Mouse (Mus musculus) T-cell, adult 2 months (primary cell): ENCODE data around the gene Fbxo27.

Experiments used
- DNase-seq: peaks from one replicate; pipeline ENCODE4 v3.0.0; 2022; ENCODE audit warnings: low spot score

Gene Fbxo27

DNA sequence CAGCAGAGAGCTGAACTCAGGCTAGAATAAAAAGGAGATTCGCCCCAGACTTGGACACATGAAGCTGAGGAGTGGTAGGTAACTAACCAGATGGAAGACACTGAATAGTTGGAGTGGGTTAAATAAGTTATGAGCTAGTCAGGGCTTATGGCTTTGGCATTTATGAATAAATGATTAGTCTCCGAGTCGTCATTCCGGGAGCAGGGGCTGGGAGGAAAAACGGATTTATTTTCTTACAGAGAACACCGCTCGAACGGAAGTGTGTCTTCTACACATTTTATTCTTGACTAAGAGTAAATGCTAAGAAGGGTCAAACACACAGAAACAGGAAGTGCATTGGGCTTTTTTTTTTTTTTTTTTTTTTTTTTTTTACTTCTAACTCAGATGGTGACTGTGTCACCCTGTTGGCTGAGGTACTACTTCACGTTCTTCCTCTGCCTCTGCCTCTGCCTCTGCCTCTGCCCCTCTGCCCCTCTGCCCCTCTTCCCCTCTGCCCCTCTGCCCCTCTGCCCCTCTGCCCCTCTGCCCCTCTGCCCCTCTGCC lies 10.0 kb downstream of the Fbxo27 start:
- peak; percentile 25 for DNase-seq

DNA sequence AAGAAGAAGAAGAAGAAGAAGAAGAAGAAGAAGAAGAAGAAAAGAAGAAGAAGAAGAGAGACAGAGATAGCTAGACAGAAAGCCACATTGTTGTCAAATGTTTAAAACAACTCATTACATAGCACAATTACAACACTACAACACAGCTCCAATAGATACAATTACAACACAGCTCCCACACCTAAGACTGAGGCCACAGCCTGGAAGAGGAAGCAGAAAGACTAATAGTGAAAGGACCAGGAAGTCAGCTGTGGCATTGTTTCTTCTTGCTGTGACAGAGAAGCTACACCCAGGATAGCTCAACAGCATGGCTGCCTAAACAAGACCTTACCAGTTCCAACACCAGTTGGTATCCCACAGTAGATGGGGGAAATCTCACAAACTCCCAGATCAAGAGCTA lies 16.8 kb downstream of the Fbxo27 start:
- no peak for DNase-seq

DNA sequence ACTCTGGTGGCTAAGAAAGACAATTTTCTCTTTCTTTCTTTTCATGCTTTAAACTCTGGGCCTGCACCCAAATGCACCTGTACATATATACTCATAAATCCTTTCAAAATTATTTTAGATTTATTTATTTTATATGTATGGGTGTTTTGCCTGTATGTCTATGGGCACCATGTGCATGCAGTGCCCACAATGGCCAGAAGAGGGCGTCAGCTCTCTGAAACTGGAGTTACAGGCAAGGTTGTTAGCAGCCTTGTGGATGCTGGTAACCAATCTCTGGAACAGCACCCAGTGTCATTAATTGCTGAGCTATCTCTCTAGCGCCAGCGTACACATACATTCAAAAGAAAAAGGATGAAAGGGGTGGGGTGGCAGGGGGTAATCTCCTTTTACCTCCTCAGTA lies 18.3 kb downstream of the Fbxo27 start:
- no peak for DNase-seq

DNA sequence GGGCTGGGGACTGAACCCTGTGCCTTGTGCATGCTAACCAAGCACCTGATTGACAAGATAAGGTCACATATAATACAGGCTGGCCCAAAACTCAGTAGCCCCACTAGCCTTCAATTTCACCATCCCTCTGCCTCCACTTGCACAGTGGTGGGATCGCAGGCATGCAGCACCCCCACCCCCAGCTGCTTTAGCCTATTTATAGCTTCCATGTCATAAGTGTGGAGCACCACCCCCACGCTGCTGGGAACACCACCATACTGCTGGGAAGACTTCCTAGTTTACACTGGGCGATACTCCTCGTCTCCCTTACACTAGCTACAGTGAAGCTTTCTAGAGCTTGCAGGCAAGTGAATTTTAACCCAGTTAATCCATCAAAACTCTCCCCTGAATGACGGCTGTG lies 22.0 kb downstream of the Fbxo27 start:
- no peak for DNase-seq

DNA sequence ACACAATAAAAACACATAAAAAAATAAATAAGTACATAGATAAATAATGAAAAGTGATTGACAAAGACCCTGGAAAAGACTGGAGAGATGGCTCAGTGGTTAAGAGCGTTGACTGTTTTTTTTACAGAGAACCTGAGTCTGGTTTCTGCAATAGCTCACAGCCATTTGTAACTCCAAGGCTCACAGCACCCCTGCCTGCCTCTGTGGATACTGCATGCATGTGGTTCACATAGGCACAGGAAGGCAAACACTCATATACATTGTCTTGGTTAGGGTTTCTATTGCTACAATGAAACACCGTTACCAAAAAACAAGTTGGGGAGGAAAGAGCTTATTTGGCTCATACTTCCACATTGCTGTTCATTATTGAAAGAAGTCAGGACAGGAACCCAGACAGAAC lies 22.9 kb downstream of the Fbxo27 start:
- DNase-seq, result peak; percentile 52

DNA sequence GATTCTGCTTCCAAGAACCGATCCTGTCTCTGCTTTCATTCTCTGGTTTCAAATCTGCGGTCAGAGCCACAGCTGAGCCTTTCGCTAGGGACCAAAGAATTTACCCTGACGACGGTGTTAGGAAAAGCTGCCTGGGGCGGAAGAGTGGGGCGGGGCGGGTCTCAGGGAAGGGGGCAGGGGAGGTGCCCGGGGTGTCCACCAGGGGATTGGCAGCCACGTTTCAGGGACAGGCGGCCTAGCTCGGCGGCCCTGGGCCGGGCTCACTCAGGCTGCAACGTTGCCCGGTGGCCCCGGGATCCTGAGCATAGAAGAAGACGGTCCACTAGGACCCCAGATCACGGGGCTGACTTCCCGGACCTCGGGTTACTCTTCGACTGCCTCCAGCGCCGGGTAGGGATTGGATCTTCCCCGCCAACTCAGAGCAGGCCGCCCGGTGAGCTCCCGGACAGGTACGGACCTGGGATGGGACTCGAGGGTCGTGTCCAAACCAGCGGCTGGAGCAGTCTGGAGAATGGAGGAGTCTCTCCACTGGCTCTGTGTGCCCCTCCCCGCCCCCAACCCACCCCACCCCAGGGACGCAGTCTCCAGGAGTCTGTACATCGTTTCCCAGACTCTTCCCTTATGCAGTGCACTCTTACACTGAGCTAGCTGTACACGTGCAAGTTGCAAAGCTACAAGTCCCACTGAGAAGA lies 24.1 kb downstream of the Fbxo27 start, which contains the start of gene Fbxo17:
Gene Fbxo17, plus strand, starts transcription at position 215 of the 692 bp plus-strand sequence.
- peak; percentile 55 for DNase-seq

DNA sequence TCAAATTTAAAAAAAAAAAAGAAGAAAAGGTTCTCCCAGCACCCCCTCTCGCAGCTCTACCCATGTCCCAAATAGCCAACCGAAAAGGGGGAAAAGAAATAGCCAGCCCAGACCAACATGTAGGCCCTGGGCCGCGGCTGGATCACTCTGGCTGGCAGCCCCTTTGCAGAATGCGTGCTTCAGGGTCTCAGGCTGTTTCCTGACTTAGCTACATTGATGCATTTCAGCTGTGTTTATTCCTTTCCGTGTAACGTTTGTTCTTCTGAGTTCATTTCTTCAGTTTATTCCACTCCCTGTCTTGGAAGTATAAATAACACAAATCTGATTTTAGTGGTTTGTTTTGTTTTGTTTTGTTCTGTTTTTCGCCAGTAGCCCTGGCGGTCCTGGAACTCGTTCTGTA lies 25.1 kb downstream of the Fbxo27 start:
- no peak for DNase-seq

DNA sequence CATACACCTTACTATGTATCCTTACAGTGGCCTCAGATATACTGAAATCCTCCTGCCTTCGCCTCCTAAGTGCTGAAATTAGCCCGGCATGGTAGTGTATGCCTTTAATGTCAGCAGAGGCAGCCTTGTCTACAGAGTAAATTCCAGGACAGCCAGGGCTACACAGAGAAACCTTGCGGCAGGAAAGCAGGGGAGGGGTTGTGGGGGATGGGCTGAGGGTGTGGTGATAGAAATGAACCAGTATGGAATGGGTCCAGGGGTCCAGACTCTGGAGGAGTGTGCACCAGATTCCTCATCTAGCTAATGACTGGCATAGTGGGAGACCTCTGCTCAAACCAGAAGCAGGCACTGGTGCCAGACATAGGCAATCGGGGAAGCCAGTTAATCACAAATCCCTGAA lies 26.5 kb downstream of the Fbxo27 start:
- DNase-seq, result no peak

DNA sequence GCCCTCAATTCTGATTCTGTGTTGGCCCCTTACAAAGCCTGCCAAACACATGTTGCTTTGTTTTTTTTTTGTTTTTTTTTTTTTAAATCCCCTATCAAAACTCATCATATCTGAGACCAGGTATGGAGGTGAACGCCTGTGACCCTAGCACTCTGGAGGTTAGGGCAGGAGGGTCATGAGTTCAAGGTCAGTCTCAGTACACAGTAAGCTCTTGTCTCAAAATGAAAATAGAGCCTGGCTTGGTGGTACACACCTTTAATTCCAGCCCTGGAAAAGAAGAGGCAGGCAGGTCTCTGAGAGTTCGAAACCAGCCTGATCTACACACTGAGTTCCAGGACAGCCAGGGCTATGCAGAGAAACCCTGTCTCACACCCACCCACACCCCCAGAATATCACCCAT lies 27.0 kb downstream of the Fbxo27 start:
- no peak for DNase-seq

DNA sequence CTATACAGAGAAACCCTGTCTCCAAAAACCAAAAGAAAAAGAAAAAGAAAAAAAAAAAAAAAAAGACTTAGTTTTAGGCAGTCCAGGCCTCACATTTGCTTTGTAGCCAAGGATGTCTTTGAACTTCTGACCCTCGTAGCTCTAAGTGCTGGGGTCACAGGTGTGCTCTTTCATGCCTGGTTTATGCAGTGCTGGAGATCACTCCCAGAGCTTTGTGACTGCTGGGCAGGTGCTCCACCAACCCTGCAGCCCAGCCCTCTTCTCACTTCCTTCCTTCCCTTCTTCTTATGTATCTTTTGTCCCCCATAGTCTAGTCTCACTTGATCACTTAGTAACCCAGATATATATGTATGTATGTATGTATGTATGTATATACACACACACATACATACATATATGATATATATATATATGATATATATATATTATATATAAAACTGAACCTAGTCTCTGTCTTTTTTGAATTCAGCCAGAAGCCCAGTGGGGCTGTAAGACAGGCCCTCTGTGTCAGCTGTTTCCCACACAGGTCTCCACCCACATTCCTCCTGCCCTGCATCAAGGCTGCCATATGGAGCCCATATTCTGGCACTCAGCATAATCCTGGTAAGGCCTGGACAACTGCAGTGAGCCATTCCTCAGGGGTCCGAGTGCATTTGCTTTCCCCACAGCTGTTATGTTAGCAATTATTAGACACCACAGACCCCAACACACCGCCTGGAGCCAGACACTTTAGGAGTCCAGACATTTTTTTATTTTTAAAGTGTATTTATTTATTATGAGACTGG lies 28.3 kb downstream of the Fbxo27 start:
- no peak for DNase-seq

DNA sequence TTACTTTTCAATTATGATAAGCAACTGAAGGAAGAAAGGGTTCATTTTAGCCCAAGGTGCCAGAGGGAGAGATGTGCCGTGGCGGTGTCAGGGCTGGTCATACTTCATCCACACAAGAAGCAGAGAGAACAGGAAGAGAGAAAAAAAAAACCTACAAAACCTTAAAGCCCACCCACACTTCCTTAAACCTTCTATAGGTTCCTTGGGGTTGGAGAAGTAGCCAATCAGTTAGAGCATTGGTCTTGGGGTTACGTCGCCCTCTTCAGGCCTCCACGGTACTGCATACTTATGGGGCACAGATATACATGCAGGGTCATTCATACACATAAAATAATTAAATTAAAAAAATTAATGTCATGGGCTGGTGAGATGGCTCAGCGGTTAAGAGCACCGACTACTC lies 29.4 kb downstream of the Fbxo27 start:
- no peak for DNase-seq

DNA sequence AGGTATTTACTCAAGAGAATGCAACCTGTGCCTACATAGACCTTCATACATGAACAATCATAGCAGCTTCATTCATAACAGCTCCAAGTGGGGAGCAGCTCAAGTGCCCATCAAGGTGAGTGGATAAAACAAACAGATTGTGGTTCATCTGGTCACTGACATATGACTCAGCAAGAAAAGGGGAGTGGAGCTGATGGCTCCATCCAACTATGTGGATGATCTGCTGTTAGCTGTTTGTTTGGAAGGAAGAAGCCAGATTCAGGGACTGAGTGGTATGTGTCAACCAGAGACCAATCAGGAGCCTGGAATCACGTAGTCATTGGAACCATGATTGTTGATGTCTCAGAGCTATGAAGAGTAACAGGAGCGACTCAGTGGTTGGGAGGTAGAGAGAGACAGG lies 32.0 kb downstream of the Fbxo27 start:
- DNase-seq, result no peak

DNA sequence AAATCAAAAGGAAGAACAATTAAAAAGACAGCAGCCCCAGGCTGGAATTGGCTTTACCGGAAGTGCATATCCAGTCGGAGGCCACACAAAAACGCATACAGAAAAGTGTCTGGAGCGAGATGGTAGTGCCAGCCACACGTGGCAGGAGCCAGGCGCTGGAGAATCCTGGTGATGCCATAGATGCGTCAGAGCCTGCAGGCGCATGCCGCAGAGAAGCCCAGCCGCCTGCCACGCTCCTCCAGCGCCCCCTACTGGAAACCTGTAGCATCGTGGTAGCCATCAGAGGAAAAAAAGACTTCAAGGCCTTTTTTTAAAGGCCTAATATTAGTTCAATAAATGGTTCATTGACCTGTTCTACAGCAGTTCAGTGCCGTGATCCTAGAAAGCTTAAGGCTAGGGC lies 34.0 kb downstream of the Fbxo27 start:
- peak; percentile 81 for DNase-seq

DNA sequence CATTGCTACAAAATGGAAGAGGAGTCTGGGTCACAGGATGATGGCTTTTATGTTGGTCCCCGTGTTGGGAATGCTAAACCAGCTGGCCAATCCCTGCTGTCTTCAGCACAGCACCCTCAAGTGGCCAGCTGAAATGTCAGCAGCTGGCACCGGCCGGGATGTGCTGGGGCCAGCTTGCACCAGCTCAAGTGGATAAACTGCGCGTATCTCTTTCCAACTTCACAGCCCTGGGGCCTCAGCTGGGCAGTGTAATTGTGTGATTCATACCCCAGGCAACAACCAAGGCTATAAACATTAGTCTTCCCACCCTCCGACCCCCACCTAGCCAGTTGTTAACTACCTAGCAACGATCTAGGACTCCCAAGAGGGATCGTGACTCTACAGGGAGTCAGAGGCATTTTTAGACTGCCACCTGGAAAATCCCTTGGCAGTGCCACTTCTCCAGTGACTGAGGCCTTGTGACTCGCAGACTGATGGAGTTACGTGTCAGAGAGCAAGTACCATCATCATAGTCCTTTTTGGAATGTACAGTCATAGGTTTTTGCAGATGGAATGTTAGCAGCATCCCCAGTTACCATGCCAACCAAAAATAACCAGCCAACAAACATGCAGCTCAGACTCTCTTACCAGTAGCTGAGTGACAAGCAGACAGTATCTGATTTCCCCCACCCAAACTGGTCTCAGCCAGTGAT lies 35.1 kb downstream of the Fbxo27 start:
- no peak for DNase-seq

DNA sequence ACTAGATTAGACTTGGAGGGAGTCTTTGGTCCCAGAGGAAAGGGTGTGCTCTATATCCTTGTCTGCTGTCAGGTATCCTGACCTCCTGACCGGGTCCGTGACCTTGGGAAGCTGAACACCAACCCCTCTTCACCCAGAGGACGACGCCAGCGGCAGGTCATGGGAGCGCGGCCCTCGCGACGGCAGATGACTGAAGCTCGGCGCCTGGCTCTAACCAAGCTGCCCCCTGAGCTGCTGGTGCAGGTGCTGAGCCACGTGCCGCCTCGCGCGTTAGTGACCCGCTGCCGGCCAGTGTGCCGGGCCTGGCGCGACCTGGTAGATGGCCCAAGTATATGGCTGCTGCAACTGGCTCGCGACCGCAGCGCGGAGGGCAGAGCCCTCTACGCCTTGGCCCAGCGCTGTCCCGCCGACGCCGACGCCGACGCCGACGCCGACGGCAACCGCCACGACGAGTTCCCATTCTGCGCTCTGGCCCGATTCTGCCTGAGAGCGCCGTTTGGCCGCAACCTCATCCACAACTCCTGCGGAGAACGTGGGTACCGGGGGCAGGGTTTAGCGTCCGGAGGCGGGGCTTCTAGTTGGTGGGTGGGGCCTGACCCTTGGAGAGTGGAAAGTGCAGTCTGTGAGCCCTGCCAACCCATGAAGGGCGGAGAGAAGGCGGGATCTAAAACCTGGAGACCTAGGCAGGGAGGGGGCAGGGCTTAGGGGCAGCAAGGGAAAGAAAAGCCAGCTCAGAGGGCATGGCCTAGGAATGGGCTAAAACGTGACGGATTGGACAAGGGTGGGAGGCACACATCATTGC lies 39.9 kb downstream of the Fbxo27 start:
- DNase-seq, result peak; percentile 57

DNA sequence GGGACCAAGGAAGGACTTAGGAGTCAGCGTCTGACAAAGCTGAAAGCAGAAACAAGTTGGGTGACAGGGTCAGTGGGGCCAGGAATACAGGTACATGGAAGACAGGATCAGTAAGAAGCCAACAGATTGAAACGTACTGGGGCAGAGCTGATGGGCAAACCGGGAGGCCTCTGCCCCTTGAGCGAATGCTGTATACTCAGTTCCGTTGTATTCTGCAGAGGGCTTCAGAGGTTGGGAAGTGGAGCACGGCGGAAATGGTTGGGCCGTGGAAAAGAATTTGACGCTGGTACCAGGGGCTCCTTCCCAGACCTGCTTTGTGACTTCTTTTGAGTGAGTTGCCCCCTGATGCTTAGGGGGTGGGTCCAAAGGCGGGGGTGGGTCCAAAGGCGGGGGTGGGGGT lies 40.6 kb downstream of the Fbxo27 start:
- no peak for DNase-seq

DNA sequence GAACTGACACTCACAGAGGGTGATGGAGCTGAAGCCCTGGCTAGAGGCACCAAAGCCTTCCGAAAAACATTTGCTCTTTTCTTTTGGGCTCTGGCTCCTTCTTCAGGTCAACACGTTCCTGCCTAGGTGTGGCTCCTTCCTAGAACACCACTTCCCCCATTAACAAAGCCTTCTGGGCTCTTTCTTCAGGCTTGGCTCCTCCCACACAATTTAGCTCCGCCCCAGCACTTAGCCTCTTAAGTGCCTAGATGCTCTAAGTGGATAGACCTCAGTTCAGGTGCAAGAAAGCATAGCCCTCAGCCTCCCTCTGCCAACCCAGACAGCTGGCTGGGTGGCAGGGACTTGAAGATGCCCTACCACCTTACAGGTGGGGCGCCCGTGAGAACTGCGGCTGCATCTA lies 43.1 kb downstream of the Fbxo27 start:
- no peak for DNase-seq

DNA sequence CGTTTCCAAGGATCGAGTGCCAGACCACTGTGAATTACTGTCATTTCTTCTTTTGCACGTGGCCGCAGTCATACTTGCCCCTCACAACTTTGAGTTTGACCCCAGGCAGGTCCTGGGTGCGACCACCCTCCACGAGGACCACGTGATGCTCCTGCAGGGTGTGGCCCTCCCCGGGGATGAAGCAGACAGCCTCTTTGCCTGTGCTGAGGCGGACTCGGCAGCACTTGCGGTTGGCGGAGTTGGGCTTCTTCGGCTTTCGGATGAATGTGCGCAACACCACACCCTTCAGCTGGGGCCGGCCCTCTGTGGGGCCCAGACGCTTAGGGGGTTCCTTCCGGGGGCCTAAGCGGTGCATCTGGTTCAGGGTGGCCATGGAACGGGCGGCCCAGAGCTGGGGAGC lies 47.2 kb downstream of the Fbxo27 start:
- DNase-seq, result no peak

DNA sequence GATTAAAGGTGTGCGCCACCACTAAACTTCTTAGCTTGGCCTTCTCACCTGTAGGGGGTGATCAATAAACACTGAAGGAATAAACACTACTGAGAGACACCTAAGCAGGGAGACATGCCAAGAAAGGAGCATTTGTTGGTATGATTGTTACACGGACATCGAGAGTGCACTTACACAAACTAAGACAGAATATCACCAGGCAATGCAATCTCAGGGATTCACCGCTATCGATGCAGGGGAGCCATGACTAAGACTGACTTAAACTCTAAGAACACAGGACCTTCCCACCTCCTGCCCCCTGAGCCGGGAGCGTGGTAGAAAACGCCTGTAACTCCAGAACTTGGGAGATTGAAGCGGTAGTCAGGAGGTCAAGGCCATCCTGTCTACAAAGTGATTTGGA lies 48.3 kb downstream of the Fbxo27 start:
- DNase-seq, result no peak

DNA sequence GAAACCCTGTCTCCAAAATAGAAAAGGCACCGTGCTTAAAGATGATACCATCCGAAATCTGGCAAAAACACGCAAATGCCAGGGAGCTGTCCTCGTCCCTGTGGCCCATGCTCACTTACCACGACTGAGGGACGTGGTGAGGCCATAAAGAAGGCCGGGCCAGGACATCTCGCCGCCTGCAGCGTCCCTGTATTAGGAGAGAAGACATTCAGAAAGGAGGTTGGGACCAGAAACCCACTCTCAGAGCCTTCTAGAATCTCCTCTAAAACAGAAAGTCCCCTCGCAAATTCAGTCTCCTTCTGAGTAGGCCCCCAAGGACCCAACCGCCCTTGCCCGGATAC lies 48.7 kb downstream of the Fbxo27 start:
- DNase-seq, result no peak

DNA sequence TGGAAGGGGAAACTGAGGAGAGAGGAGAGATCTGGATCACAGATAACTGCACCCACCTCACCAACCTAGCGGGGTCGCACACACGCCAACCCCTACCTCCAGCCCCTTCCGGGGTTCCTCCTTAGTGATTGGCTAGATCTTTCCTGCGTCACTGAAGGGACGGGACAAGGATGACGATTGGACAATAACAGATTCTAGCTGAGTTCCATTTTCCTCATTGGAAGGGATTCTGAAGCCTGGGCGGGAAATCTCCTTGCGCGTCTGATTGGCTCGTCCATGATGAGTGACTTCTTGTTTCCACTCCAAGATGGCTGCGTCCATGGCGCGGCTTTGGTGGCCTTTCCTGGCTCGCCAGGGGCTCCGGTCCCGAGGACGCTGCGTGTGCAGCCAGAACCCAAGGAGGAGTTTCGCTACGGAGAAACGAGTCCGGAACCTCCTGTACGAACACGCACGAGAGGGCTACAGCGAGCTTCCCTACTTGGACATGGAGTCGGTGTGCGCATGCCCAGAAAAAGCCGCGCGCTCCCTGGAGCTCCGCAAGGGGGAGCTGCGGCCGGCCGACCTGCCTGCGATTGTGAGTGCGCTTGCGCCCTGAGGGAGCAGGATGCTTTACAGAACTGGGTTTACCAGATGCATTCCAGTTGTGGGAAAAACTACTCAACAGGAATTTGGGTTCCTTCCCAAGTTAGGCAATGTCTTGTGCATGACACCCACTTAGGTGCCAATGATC lies 49.2 kb downstream of the Fbxo27 start, which contains the start of the genes Mrps12 and Sars2:
Gene Mrps12, minus strand, starts transcription at position 112 of the 730 bp plus-strand sequence.
Gene Sars2, plus strand, starts transcription at position 284 of the 730 bp plus-strand sequence.
- DNase-seq, result peak; percentile 95
